Mouse (Mus musculus) retina, embryonic 14.5 days (tissue): Measurements from ENCODE around the gene Gm813.
A peak's percentile ranks its signal among the peaks of the same experiment; 100 is the strongest.
"Not testable (repeated sequence)": the region's sequence is repeated elsewhere in the genome, so short reads cannot be mapped to it uniquely, and the experiment has no call there.

ENCODE experiments used
- DNase-seq: peaks from one replicate; pipeline ENCODE4 v3.0.0-alpha.2; 2015; ENCODE audit warnings: low spot score

The Gm813 gene

GRCm38 (mm10) chr16:58616878-58617277 lies at the start of gene Gm813:
Gene Gm813 (minus strand): TSS chr16:58616978.
- no peak for DNase-seq

- DNase-seq, result not testable (repeated sequence)
Measured at GRCm38 (mm10) chr16:58665137-58665536, 48.4 kb upstream of the Gm813 start.

DNA sequence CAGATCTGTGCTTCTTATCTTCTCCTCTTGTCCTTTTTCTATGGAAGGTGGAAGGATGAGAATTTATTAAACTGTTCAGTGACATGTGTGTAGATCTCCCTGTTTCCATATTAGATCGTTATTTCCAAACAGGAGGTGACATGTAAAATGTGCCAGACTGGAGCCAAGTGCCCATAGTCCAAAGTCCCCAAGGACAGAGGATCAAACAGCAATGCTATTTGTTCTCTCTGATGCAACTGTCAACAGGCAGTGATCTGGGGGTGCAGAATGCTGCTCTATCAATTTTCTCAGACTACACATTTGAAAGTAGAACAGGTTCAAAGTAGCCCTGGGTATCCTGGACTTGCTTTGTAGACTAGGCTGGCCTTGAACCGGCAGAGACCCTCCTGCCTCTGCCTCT lies 47.0 kb upstream of the Gm813 start:
- no peak for DNase-seq

DNA sequence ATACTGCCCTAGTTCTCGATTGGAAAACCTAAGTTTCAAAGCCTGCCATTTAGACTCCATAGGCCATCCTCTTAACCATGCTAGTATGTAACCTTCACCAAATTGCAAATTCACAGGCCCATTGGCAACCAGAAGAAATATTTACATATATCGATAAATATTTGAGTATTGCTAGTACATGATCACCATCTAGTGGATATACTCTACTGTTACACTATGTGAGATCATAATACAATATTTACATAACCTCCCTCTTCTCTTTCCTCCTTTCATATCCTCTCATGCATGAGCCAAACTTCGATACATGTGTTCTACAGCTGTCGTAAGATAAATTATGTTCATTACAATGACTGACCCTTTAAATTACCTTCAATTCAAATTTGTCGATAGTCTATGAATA lies 46.2 kb upstream of the Gm813 start:
- DNase-seq, result peak; percentile 53

DNA sequence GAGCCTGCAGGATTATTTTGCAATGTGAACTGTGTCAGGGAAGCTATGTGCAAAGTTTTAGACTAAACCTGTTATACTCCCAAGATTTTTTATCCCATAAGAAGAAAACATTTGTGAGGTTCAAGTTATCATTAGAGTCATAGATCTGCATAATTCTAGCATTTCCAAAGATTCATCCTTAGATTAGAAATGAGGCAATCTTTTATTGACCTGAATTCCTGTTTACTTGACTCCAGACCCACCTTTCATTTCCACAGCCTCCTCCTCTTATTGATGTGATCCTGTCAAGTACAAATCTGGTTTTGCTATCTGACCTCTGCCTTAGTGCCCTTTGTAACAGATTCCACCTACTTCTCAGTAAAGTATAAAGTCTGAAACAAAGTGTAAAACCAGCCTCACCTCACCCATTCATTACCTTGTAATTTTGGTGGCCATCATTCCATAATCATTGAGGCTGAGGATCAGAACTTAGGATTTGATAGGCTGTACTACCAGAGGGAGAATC lies 45.6 kb upstream of the Gm813 start:
- DNase-seq, result no peak

GRCm38 (mm10) chr16:58661826-58662225 lies 45.0 kb upstream of the Gm813 start:
- no peak for DNase-seq

DNA sequence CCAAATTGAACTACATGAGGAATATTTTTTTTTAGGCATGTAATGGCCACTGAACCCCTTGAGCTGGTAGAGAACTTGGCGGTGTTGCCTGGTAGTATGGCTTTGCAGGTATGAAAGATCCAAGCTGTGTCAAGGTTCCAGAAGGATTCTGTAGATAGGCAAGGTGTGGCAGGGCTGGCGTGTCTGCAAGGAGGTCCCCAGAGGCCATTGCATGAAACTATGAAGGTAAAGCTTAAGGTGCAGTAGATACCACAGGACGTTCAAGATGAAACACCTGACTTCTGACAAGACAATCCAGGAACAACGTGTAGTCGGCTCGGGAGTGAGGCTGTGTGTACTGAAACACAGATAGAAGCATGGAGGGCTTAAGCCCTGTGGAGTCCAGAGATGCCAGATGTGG lies 41.9 kb upstream of the Gm813 start:
- no peak for DNase-seq

DNA sequence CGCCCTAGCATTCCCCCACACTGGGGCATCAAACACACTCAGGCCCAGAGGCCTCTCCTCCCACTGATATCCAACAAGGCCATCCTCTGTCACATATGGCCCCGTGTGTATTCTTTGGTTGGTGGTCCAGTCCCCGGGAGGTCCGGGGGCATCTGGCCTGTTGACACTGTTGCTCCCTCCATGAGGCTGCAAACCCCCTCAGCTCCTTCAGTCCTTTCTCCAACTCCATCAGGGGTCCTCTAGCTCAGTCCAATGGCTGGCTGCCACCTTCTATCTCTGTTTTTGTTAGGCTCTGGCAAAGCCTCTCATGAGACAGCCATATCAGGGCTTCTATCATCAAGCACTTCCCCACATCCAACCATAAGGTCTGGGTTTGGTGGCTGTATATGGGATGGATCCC lies 39.7 kb upstream of the Gm813 start:
- DNase-seq, result no peak

DNA sequence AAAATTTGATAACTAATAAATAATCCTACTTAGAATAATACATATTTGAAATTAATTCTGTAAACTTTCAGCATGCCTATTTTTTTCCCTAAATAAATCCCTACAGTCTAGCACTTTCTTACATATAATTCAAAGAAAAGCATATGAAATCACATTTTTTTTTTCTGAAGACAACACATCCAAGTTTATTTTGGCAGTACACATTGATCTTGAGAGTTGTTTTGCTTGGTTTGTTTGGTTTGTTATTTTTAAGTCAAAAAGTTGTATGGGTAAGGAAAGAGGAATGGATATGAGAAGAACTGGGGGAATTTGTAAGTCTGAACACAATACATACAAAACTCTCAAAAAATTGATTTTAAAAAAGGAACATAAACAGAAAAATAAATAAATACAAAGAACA lies 39.0 kb upstream of the Gm813 start:
- DNase-seq, result no peak

- DNase-seq, result no peak
Measured at GRCm38 (mm10) chr16:58649979-58650378, 33.2 kb upstream of the Gm813 start.

DNA sequence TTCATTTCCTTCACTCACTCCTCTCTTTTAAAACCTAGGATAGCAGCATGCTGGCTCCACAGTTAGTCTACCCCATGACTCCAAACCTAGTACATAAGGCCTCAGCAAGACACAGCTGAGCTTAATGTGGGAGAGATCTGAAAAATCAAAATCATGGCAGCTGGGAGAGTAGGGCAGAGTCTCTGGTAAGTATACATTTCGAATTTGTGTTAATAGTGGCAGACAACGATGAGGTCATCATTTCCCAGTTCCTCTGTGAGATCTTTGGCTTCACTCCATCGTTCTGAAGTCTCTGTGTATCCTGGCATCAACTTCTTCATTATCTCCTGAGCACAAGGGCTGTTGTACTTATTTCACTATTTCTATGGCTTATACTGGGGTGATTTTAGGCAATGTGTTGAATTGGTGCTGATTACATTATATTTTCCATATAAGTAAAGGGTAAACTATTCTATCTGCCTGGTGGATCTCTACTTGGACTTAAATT lies 22.0 kb upstream of the Gm813 start, which contains the start of gene E330017A01Rik:
TSS of gene E330017A01Rik (minus strand) at position 51 of the 487 bp plus-strand sequence.
- DNase-seq, result no peak

GRCm38 (mm10) chr16:58638016-58638415 lies 21.2 kb upstream of the Gm813 start:
- no peak for DNase-seq

GRCm38 (mm10) chr16:58637448-58637847 lies 20.7 kb upstream of the Gm813 start:
- DNase-seq, result no peak

- DNase-seq, result no peak
Measured at GRCm38 (mm10) chr16:58635866-58636265, 19.1 kb upstream of the Gm813 start.

- DNase-seq, result no peak
Measured at GRCm38 (mm10) chr16:58629736-58630135, 13.0 kb upstream of the Gm813 start.

DNA sequence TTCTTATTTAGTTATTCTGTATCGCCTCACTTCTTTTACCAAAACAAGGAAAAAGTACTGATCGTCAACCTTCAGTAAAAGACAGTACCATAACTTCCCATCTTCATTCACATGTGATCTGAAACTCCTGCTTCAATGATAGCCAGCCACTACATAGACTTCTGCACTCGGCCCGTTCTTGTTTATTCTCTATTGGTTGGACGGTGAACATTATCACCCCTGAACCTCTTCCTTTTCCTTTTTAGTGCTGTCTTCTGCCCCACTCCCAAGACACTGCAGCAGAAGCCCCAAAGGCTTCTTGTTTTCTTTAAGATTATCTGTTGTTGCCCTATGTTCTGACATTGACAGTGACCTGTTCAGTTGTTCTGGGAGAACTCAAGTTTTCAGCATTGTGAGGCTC lies 12.2 kb upstream of the Gm813 start:
- no peak for DNase-seq

DNA sequence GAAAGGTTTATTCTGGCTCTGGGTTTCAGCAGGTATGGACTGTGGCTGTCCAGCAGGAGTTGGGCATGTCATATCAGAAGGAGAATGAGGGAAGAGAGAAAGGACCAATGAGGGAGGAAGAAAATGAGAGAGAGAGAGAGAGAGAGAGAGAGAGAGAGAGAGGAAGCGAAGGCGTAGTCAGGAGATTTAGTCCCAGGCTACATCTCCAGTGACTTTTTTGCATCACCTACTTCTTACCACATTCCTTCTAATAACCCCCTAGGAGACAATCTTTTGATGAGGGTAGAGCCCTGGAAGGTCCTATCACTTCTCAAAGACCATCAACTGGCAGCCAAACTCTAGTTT lies 11.5 kb upstream of the Gm813 start:
- DNase-seq, result no peak

- no peak for DNase-seq
Measured at GRCm38 (mm10) chr16:58627597-58628335, 11.0 kb upstream of the Gm813 start.

- peak; percentile 51 for DNase-seq
Measured at GRCm38 (mm10) chr16:58623944-58624343, 7.2 kb upstream of the Gm813 start.

GRCm38 (mm10) chr16:58623114-58623513 lies 6.3 kb upstream of the Gm813 start:
- DNase-seq, result no peak

DNA sequence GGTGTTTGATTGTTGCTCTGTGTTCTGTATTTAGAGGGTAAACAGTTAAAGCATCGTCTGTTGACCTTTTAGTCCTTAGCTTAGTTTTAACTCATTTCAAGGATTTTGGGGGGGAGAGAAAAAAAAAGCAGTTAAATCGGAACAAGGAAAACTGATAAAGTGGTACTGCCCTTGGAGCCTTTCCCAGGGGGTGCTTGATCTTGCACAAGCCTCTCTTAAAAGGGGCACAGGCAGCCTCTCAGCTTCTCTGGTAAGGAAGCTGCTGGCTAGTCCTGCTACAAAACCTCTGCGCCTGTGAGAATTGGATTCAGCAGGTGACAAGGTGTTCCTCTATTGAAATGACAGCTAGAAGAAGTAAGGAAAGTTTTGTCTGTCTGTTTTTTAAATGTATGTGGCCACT lies 5.6 kb upstream of the Gm813 start:
- DNase-seq, result no peak

DNA sequence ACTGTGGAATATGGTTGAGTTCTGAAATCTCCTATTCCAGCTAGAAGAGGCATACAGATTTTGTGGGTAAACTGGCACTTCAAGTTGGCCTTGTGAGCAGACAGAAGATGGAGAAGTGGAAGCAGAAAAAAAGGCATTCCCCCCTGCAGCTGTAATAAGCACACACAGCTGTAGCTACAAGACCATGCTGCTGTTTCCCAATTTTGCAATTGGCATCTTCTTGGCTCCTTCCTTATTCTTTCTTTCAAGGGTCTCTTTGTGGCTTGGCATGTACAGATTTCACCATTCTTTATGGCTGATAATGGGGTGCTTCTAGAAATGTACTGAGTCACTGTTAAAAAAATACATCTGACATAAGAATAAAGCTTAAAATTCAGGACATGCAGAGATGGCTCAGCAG lies 568 bp upstream of the Gm813 start:
- no peak for DNase-seq

GRCm38 (mm10) chr16:58612969-58613368 lies 3.8 kb downstream of the Gm813 start:
- DNase-seq, result no peak

GRCm38 (mm10) chr16:58607101-58607500 lies 9.7 kb downstream of the Gm813 start:
- DNase-seq, result no peak
